Mouse (Mus musculus): Measurements from ENCODE around the gene Klf16.

DNA sequence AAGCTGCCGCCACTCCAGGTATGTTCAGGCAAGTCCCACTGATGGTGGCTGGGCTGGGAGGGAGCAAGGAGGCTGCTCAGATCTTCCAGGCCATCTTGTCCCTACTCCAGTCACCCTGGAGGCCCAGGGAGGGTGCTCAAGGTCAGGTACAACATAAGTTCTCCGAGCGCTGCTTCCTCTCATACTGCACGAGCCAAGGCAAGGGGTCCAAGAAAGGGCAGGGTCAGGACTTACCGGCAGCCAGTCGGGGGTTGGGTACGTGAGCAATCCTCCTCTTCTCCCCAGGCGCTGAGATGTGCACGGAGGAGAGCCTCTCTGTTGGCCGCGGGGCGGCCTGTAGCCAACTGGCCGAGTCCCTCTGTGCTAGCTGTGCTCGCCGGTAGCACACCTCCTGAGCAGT is 29.6 kb downstream of the Klf16 start:
- TF ChIP-seq CTCF (IDR thresholded peaks at IDR 0.05; ENCODE audit: extremely low read depth, insufficient read length, insufficient replicate concordance, low read depth, low read length) (no peak), POLR2A (IDR thresholded peaks at IDR 0.05; ENCODE audit: low read depth, low read length) (no peak)

All from small intestine, adult 2 months (tissue).